ENCODE assay signal across 24 mouse cellular contexts in the genomic region with DNA sequence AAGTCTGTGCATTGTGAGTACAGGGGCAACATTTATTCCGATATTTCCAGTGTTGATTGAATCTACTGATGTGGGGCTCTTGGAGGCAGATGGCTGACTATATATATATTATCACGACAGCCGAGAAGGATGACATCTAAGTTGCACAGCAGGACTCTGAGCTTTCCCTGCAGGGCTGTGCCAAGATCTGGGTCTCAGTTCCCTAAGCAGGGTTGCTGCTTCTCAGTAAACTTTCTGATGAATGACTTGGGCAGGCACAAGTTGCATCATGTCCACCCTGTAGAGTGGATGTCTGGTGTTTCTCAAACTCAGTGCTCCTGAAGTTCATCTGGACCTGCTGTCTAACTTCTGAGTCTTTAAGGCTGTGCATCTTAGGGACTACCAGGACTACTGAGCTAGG. TPM values are rescaled to one million over a fixed set of nuclear protein-coding genes. Genes with fewer than 3 reads are reported as not detected.
DNase-seq lines count a peak whose midpoint lies in the region; ATAC-seq and TF ChIP-seq lines count a peak whose summit lies in the region.
"Had no signal": no experiment of that assay in that cellular context is flagged by ENCODE, and none has a peak within 500 bp of the region (broad histone marks: within the 10 kb centered on the region; RNA-seq: fewer than 3 reads in every experiment).

No protein-coding gene starts in this region.

- no peak overlapping the region for H3K4me3 ChIP-seq in stomach, embryonic 14.5 days (ENCODE audit: low read depth, low read length)
- no peak overlapping the region for H3K4me3 ChIP-seq in stomach, postnatal 0 days (ENCODE audit: low read depth, low read length)
- H3K4me3 ChIP-seq in stomach, embryonic 16.5 days (replicated peaks; ENCODE audit: low read length): no peak overlapping the region
- no peak overlapping the region for H3K4me3 ChIP-seq in midbrain, embryonic 10.5 days
- H3K4me3 ChIP-seq: embryonic facial prominence, embryonic 12.5 days; forebrain, embryonic 15.5 days; heart, embryonic 13.5 days; hindbrain, embryonic 13.5 days had no signal

- ATAC-seq in stomach, embryonic 14.5 days (ENCODE audit: insufficient number of reproducible peaks, insufficient read depth, low FRiP score, low read depth): no peak; the same call in 1 of the 2 replicates
- no peak for ATAC-seq in stomach, postnatal 0 days (ENCODE audit: low FRiP score, low TSS enrichment)
- ATAC-seq in megakaryocyte, adult 5-6 weeks (ENCODE audit: poor library complexity, severe bottlenecking): peak; percentile 75
- 0 out of 2 replicates have a peak, but pooled peaks have one; percentile 53 for ATAC-seq in stomach, embryonic 16.5 days (ENCODE audit: insufficient read depth, low FRiP score)
- ATAC-seq: CD4-positive, CD25-positive, alpha-beta regulatory T cell, adult 4 months; forebrain, embryonic 15.5 days; hindbrain, postnatal 0 days had no signal

- no peak for TF ChIP-seq CTCF in stomach, postnatal 0 days (IDR thresholded peaks at IDR 0.05; ENCODE audit: low read depth)

- no peak for TF ChIP-seq EP300 in stomach, postnatal 0 days (optimal IDR thresholded peaks at IDR 0.05)

- H3K27me3 ChIP-seq in stomach, embryonic 14.5 days (ENCODE audit: control insufficient read depth, insufficient read depth, low read length): no peaks in the 10 kb centered on the region
- H3K27me3 ChIP-seq in stomach, postnatal 0 days (ENCODE audit: control insufficient read depth, insufficient read depth, low read length): no peaks in the 10 kb centered on the region
- no peaks in the 10 kb centered on the region for H3K27me3 ChIP-seq in stomach, embryonic 16.5 days (ENCODE audit: control insufficient read depth, insufficient read depth, low read length)
- H3K27me3 ChIP-seq in midbrain, embryonic 10.5 days (ENCODE audit: low read depth, poor library complexity, severe bottlenecking): no peaks in the 10 kb centered on the region
- H3K27me3 ChIP-seq: embryonic facial prominence, embryonic 12.5 days; forebrain, embryonic 15.5 days; heart, embryonic 13.5 days; hindbrain, embryonic 13.5 days had no signal

- H3K9ac ChIP-seq in stomach, embryonic 14.5 days (replicated peaks; ENCODE audit: low read depth, low read length): no peak overlapping the region
- no peak overlapping the region for H3K9ac ChIP-seq in stomach, postnatal 0 days (ENCODE audit: low read length)
- no peak overlapping the region for H3K9ac ChIP-seq in stomach, embryonic 16.5 days (ENCODE audit: low read length)
- H3K9ac ChIP-seq: embryonic facial prominence, embryonic 12.5 days; forebrain, embryonic 15.5 days; heart, embryonic 13.5 days; hindbrain, embryonic 13.5 days had no signal

- no peaks in the 10 kb centered on the region for H3K9me3 ChIP-seq in stomach, embryonic 14.5 days (ENCODE audit: control insufficient read depth, low read depth, low read length)
- no peaks in the 10 kb centered on the region for H3K9me3 ChIP-seq in stomach, postnatal 0 days (ENCODE audit: control insufficient read depth, low read length)
- no peaks in the 10 kb centered on the region for H3K9me3 ChIP-seq in stomach, embryonic 16.5 days (replicated peaks; ENCODE audit: control insufficient read depth, low read length)
- H3K9me3 ChIP-seq in midbrain, embryonic 10.5 days (replicated peaks): no peaks in the 10 kb centered on the region
- H3K9me3 ChIP-seq: embryonic facial prominence, embryonic 12.5 days; forebrain, embryonic 15.5 days; heart, embryonic 13.5 days; hindbrain, embryonic 13.5 days had no signal

- H3K27ac ChIP-seq in stomach, embryonic 14.5 days (ENCODE audit: low read length): peak overlapping the region; percentile 12; the same call in 1 of the 2 replicates
- no peak overlapping the region; the same call in 1 of the 2 replicates for H3K27ac ChIP-seq in stomach, postnatal 0 days (replicated peaks)
- no peak overlapping the region for H3K27ac ChIP-seq in stomach, embryonic 16.5 days (ENCODE audit: low read length)
- no peak overlapping the region for H3K27ac ChIP-seq in midbrain, embryonic 10.5 days (replicated peaks)
- H3K27ac ChIP-seq: embryonic facial prominence, embryonic 12.5 days; forebrain, embryonic 15.5 days; heart, embryonic 13.5 days; hindbrain, embryonic 13.5 days; hindbrain, postnatal 0 days had no signal

- 0 out of 2 replicates have a peak, but pooled peaks cover 7% of the 10 kb centered on the region for H3K4me1 ChIP-seq in stomach, embryonic 14.5 days (ENCODE audit: control insufficient read depth, insufficient read depth, low read length)
- no peaks in the 10 kb centered on the region for H3K4me1 ChIP-seq in stomach, postnatal 0 days (replicated peaks; ENCODE audit: control insufficient read depth, insufficient read depth)
- H3K4me1 ChIP-seq in stomach, embryonic 16.5 days (ENCODE audit: control insufficient read depth, insufficient read depth, low read length): 0 out of 2 replicates have a peak, but pooled peaks cover 7% of the 10 kb centered on the region
- H3K4me1 ChIP-seq in midbrain, embryonic 10.5 days: no peaks in the 10 kb centered on the region
- H3K4me1 ChIP-seq: embryonic facial prominence, embryonic 12.5 days; forebrain, embryonic 15.5 days; hindbrain, embryonic 13.5 days had no signal

- 32% methylated on average over 3 of the region's 3 CpGs for WGBS in stomach, embryonic 14.5 days
- WGBS in stomach, postnatal 0 days: 41% methylated on average over 3 of the region's 3 CpGs
- WGBS in stomach, embryonic 16.5 days: 46% methylated on average over 3 of the region's 3 CpGs
- WGBS in midbrain, embryonic 10.5 days: 93% methylated on average over 3 of the region's 3 CpGs

- intact Hi-C loops in heart, postnatal 36 days (cut with DNase I): no loop called here

- no peak overlapping the region for H3K4me2 ChIP-seq in stomach, embryonic 14.5 days (replicated peaks; ENCODE audit: low read depth, low read length)
- no peak overlapping the region for H3K4me2 ChIP-seq in stomach, postnatal 0 days (replicated peaks; ENCODE audit: low read depth)
- H3K4me2 ChIP-seq in stomach, embryonic 16.5 days (ENCODE audit: low read depth, low read length): no peak overlapping the region
- H3K4me2 ChIP-seq: embryonic facial prominence, embryonic 12.5 days; forebrain, embryonic 15.5 days; heart, embryonic 13.5 days; hindbrain, embryonic 13.5 days had no signal

- peak; percentile 91 for DNase-seq in heart, adult 11 months
- no peak for DNase-seq in heart, postnatal 36 days
- DNase-seq in stomach, postnatal 0 days (ENCODE audit: low spot score): no peak
- DNase-seq in midbrain, embryonic 10.5 days (ENCODE audit: low spot score): no peak
- no peak for DNase-seq in left cerebral cortex, adult 9 months (ENCODE audit: low spot score in 2 of 2)
- DNase-seq: adrenal gland, adult 8-10 months; cerebellum, adult 18-20 months; cerebellum, adult 9-11 months; cerebellum, postnatal 36 days; heart, postnatal 4 days had no signal

- no peaks in the 10 kb centered on the region for H3K36me3 ChIP-seq in stomach, embryonic 14.5 days (ENCODE audit: control insufficient read depth, insufficient read depth, low read length)
- no peaks in the 10 kb centered on the region for H3K36me3 ChIP-seq in stomach, postnatal 0 days (ENCODE audit: control insufficient read depth, insufficient read depth, low read length)
- no peaks in the 10 kb centered on the region for H3K36me3 ChIP-seq in stomach, embryonic 16.5 days (ENCODE audit: control insufficient read depth, insufficient read depth, low read length)
- no peaks in the 10 kb centered on the region for H3K36me3 ChIP-seq in midbrain, embryonic 10.5 days
- H3K36me3 ChIP-seq: embryonic facial prominence, embryonic 12.5 days; forebrain, embryonic 15.5 days; G1E; heart, embryonic 13.5 days; hindbrain, embryonic 13.5 days had no signal

RNA-seq across cellular contexts. Expression of a gene that starts 15.7 kb away (rescaled TPM):
- not detected for total RNA-seq in heart, postnatal 36 days (2021)
- polyA plus RNA-seq in stomach, embryonic 14.5 days (2014; fragmentation: Nextera tagmentation; extraction: Ambion mirVana): not detected in 2 replicates
- polyA plus RNA-seq in stomach, postnatal 0 days (2015; fragmentation: Nextera tagmentation; extraction: Ambion mirVana): not detected in 2 replicates
- not detected in 2 replicates for total RNA-seq in megakaryocyte, adult 5-6 weeks (2015)
- not detected in 2 replicates for total RNA-seq in megakaryocyte, adult 5-6 weeks (2017)
- polyA plus RNA-seq in stomach, embryonic 16.5 days (2015; fragmentation: Nextera tagmentation; extraction: Ambion mirVana): not detected in 2 replicates
- polyA plus RNA-seq in midbrain, embryonic 10.5 days (2016; fragmentation: Nextera tagmentation; extraction: Ambion mirVana): not detected in 2 replicates
- total RNA-seq: adrenal gland, adult 8-10 months; adrenal gland, postnatal 36 days; gastrocnemius, adult 8-10 months; heart, postnatal 4 days had no signal
- polyA plus RNA-seq: CD4-positive, CD25-positive, alpha-beta regulatory T cell, adult 4 months; forebrain, embryonic 11.5 days; forebrain, embryonic 15.5 days; G1E; heart, embryonic 13.5 days; heart, postnatal 0 days; hindbrain, embryonic 13.5 days; hindbrain, postnatal 0 days had no signal

Comparison
In these comparisons a context has a peak if more than half of its experiments do, and no peak if none do; other contexts are left out.
1. ATAC-seq: peak in megakaryocyte, adult 5-6 weeks (single experiment) and stomach, embryonic 16.5 days (single experiment); none in stomach, embryonic 14.5 days (single experiment) and stomach, postnatal 0 days (single experiment).